Mouse (Mus musculus): ENCODE measurements around the gene Ctso. TPM values are rescaled to one million over a fixed set of nuclear protein-coding genes. Genes with fewer than 3 reads are reported as not detected.

Gene Ctso
- polyA plus RNA-seq, 1 experiment from 2014 or later: 25.7 TPM

DNA sequence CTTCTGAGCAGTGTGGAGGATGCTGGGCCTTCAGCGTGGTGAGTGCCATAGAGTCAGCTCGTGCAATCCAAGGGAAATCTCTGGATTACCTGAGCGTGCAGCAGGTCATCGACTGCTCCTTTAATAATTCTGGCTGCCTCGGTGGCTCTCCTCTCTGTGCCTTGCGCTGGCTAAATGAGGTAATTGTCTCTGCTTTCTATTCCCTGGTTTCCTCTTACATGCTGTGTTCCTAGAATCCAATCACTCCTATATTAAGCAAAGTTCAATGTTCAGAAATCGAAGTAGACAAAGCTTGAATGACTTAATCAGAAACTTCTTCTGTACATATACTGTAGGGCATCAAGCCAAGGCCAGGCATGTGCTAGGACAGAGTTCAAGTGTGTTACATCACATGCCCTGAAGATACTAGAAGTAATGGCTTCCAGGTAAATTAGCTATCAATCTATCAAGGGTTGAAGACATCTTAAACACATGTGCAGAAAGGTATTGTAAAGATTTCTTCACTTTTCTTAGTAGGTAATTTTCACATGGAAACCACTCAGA, 12.5 kb downstream of the Ctso start:
- no peaks in the 10 kb centered on the region for H3K9me3 ChIP-seq (replicated peaks; ENCODE audit: low read length)
- no peak overlapping the region for H3K27ac ChIP-seq
- TF ChIP-seq CTCF (IDR thresholded peaks at IDR 0.05; ENCODE audit: low read depth): no peak
- no peak overlapping the region for H3K4me2 ChIP-seq (ENCODE audit: low read length)
- no peaks in the 10 kb centered on the region for H3K36me3 ChIP-seq (ENCODE audit: insufficient read depth, low read length)
- DNase-seq (ENCODE audit: low spot score) (no peak), ATAC-seq (replicated peaks; ENCODE audit: low FRiP score, low read depth) (no peak)
- no peak overlapping the region for H3K4me3 ChIP-seq (replicated peaks; ENCODE audit: low read depth, low read length)
- no peaks in the 10 kb centered on the region for H3K4me1 ChIP-seq (replicated peaks; ENCODE audit: insufficient read depth, low read length)
- H3K27me3 ChIP-seq (ENCODE audit: insufficient read depth, low read length): no peaks in the 10 kb centered on the region
- 93% methylated on average over 7 of the region's 7 CpGs for WGBS
- H3K9ac ChIP-seq (ENCODE audit: low read depth, low read length): no peak overlapping the region

DNA sequence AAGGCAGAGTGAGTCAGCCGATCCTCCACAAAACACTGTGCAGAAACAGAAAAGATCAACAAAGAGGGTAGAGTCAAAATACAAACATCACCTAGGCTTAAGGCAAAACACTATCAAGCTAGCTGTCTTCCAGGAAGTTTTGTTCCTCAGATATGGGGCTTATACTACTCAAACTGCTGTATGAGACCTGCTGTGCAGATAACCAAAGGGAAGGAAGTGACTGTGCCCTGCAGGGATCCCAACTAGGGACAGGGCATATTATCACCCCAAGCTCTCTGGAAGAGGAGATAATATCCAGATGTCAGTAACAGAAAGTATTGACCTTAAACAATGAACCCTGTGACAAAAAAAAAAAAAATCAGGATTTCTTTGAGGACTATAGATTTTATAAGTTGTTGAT, 16.6 kb downstream of the Ctso start:
- WGBS: 92% methylated on average over 1 of the region's 1 CpGs
- no peaks in the 10 kb centered on the region for H3K27me3 ChIP-seq (ENCODE audit: insufficient read depth, low read length)
- TF ChIP-seq CTCF (IDR thresholded peaks at IDR 0.05; ENCODE audit: low read depth): no peak
- no peaks in the 10 kb centered on the region for H3K4me1 ChIP-seq (replicated peaks; ENCODE audit: insufficient read depth, low read length)
- no peak for DNase-seq (ENCODE audit: low spot score)
- no peak overlapping the region for H3K4me2 ChIP-seq (ENCODE audit: low read length)
- H3K36me3 ChIP-seq (ENCODE audit: insufficient read depth, low read length): no peaks in the 10 kb centered on the region
- H3K4me3 ChIP-seq (replicated peaks; ENCODE audit: low read depth, low read length): no peak overlapping the region
- no peak overlapping the region for H3K27ac ChIP-seq
- H3K9me3 ChIP-seq (replicated peaks; ENCODE audit: low read length): no peaks in the 10 kb centered on the region
- ATAC-seq (replicated peaks; ENCODE audit: low FRiP score, low read depth): no peak
- no peak overlapping the region for H3K9ac ChIP-seq (ENCODE audit: low read depth, low read length)

- Histone ChIP-seq H3K9me3 (replicated peaks; ENCODE audit: low read length) (no peaks in the 10 kb centered on the region), H3K36me3 (ENCODE audit: insufficient read depth, low read length) (no peaks in the 10 kb centered on the region), H3K4me3 (replicated peaks; ENCODE audit: low read depth, low read length) (no peak overlapping the region), H3K4me2 (ENCODE audit: low read length) (no peak overlapping the region), H3K4me1 (replicated peaks; ENCODE audit: insufficient read depth, low read length) (no peaks in the 10 kb centered on the region), H3K9ac (ENCODE audit: low read depth, low read length) (no peak overlapping the region), H3K27me3 (ENCODE audit: insufficient read depth, low read length) (no peaks in the 10 kb centered on the region), H3K27ac (no peak overlapping the region)
- ATAC-seq (replicated peaks; ENCODE audit: low FRiP score, low read depth) (no peak), DNase-seq (ENCODE audit: low spot score) (no peak)
- no peak for TF ChIP-seq CTCF (IDR thresholded peaks at IDR 0.05; ENCODE audit: low read depth)
- WGBS: 57% methylated on average over 2 of the region's 2 CpGs
These were observed 19.4 kb downstream of the Ctso start for GRCm38 (mm10) chr3:81951785-81952184.

- no peaks in the 10 kb centered on the region for H3K4me1 ChIP-seq (replicated peaks; ENCODE audit: insufficient read depth, low read length)
- H3K4me3 ChIP-seq (replicated peaks; ENCODE audit: low read depth, low read length): no peak overlapping the region
- H3K4me2 ChIP-seq (ENCODE audit: low read length): no peak overlapping the region
- no peak for ATAC-seq (replicated peaks; ENCODE audit: low FRiP score, low read depth)
- H3K9ac ChIP-seq (ENCODE audit: low read depth, low read length): no peak overlapping the region
- WGBS: 78% methylated on average over 5 of the region's 5 CpGs
- TF ChIP-seq CTCF (IDR thresholded peaks at IDR 0.05; ENCODE audit: low read depth): no peak
- no peaks in the 10 kb centered on the region for H3K27me3 ChIP-seq (ENCODE audit: insufficient read depth, low read length)
- no peaks in the 10 kb centered on the region for H3K36me3 ChIP-seq (ENCODE audit: insufficient read depth, low read length)
- no peak overlapping the region for H3K27ac ChIP-seq
- H3K9me3 ChIP-seq (replicated peaks; ENCODE audit: low read length): no peaks in the 10 kb centered on the region
- no peak for DNase-seq (ENCODE audit: low spot score)
These were observed 25.1 kb downstream of the Ctso start for GRCm38 (mm10) chr3:81957484-81957883.

- Histone ChIP-seq H3K4me2 (ENCODE audit: low read length) (no peak overlapping the region), H3K36me3 (ENCODE audit: insufficient read depth, low read length) (no peaks in the 10 kb centered on the region), H3K9me3 (replicated peaks; ENCODE audit: low read length) (no peaks in the 10 kb centered on the region), H3K4me1 (replicated peaks; ENCODE audit: insufficient read depth, low read length) (no peaks in the 10 kb centered on the region), H3K9ac (ENCODE audit: low read depth, low read length) (no peak overlapping the region), H3K27ac (no peak overlapping the region), H3K27me3 (ENCODE audit: insufficient read depth, low read length) (no peaks in the 10 kb centered on the region), H3K4me3 (replicated peaks; ENCODE audit: low read depth, low read length) (no peak overlapping the region)
- WGBS: 86% methylated on average over 5 of the region's 5 CpGs
- no peak for TF ChIP-seq CTCF (IDR thresholded peaks at IDR 0.05; ENCODE audit: low read depth)
- ATAC-seq (replicated peaks; ENCODE audit: low FRiP score, low read depth) (no peak), DNase-seq (ENCODE audit: low spot score) (no peak)
These were observed 28.9 kb downstream of the Ctso start for GRCm38 (mm10) chr3:81961336-81961735.

GRCm38 (mm10) chr3:81963768-81964167, 31.4 kb downstream of the Ctso start:
- TF ChIP-seq CTCF (IDR thresholded peaks at IDR 0.05; ENCODE audit: low read depth): no peak
- H3K27ac ChIP-seq: no peak overlapping the region
- WGBS: 70% methylated on average over 5 of the region's 5 CpGs

GRCm38 (mm10) chr3:81964596-81964995, 32.2 kb downstream of the Ctso start:
- Histone ChIP-seq H3K4me2 (ENCODE audit: low read length) (no peak overlapping the region), H3K36me3 (ENCODE audit: insufficient read depth, low read length) (no peaks in the 10 kb centered on the region), H3K9me3 (replicated peaks; ENCODE audit: low read length) (no peaks in the 10 kb centered on the region), H3K4me1 (replicated peaks; ENCODE audit: insufficient read depth, low read length) (no peaks in the 10 kb centered on the region), H3K9ac (ENCODE audit: low read depth, low read length) (no peak overlapping the region), H3K27me3 (ENCODE audit: insufficient read depth, low read length) (no peaks in the 10 kb centered on the region), H3K4me3 (replicated peaks; ENCODE audit: low read depth, low read length) (no peak overlapping the region), H3K27ac (no peak overlapping the region)
- no peak for TF ChIP-seq CTCF (IDR thresholded peaks at IDR 0.05; ENCODE audit: low read depth)
- ATAC-seq (replicated peaks; ENCODE audit: low FRiP score, low read depth): no peak
- no peak for DNase-seq (ENCODE audit: low spot score)
- 66% methylated on average over 3 of the region's 3 CpGs for WGBS

More at GRCm38 (mm10) chr3:81963768-81964167, 31.4 kb downstream of the Ctso start:
- Histone ChIP-seq H3K36me3 (ENCODE audit: insufficient read depth, low read length) (no peaks in the 10 kb centered on the region), H3K4me3 (replicated peaks; ENCODE audit: low read depth, low read length) (no peak overlapping the region), H3K27me3 (ENCODE audit: insufficient read depth, low read length) (no peaks in the 10 kb centered on the region), H3K9ac (ENCODE audit: low read depth, low read length) (no peak overlapping the region), H3K4me1 (replicated peaks; ENCODE audit: insufficient read depth, low read length) (no peaks in the 10 kb centered on the region), H3K4me2 (ENCODE audit: low read length) (no peak overlapping the region), H3K9me3 (replicated peaks; ENCODE audit: low read length) (no peaks in the 10 kb centered on the region)
- ATAC-seq (replicated peaks; ENCODE audit: low FRiP score, low read depth) (no peak), DNase-seq (ENCODE audit: low spot score) (no peak)
